Mouse (Mus musculus) testis, postnatal 14 days (tissue): ENCODE results near the gene Gm10358.
"Not testable (repeated sequence)": the region's sequence is repeated elsewhere in the genome, so short reads cannot be mapped to it uniquely, and the experiment has no call there.

Experiments used
- DNase-seq: peaks from one replicate; pipeline ENCODE4 v3.0.0; 2021; ENCODE audit warnings: low spot score

Gm10358 gene

DNA sequence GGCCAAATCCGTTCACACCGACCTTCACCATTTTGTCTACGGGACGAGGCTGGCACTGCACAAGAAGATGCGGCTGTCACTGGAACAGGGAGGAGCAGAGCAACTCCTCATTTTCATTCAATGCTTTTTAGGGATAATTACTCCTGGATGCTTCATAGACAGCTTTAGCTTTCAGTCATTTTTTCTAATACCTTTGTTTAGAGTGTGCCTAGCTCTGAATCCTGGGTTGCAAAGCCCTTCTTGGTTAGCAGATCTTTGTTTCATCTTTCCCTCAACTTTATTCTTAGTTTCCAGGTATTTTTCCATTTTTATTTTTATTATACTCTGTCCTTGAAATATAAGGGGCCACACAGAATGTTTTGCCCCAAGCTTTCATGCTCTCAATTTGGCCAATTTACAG, at the start of gene Gm10358:
Gene Gm10358, minus strand, starts transcription at position 101 of the 400 bp plus-strand sequence.
- no peak for DNase-seq

DNA sequence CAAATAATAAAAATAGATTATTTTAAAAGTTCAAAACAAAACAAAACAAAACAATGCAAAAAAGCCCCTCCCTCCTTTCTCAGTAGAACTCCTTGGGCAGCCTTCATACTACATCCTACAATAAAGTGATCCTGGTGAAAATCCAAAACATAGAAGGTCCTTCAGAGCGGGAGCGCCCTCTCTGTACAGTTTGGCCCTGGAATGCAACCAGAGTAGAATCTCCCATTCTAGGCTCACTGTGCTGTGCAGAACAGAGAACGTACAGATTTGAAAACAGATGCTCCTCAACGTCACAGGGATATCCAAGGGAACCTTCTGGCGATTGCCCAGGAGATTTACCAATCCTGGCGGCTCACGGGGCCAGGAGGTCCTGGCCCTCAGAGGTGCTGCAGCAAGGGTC, 42.0 kb upstream of the Gm10358 start, which contains the start of gene Iqcm:
Gene Iqcm, plus strand, starts transcription at position 301 of the 400 bp plus-strand sequence.
- DNase-seq: no peak

GRCm38 (mm10) chr8:75415696-75416095, 9.3 kb upstream of the Gm10358 start:
- DNase-seq: not testable (repeated sequence)

GRCm38 (mm10) chr8:75384770-75385290, 21.6 kb downstream of the Gm10358 start:
- no peak for DNase-seq

DNA sequence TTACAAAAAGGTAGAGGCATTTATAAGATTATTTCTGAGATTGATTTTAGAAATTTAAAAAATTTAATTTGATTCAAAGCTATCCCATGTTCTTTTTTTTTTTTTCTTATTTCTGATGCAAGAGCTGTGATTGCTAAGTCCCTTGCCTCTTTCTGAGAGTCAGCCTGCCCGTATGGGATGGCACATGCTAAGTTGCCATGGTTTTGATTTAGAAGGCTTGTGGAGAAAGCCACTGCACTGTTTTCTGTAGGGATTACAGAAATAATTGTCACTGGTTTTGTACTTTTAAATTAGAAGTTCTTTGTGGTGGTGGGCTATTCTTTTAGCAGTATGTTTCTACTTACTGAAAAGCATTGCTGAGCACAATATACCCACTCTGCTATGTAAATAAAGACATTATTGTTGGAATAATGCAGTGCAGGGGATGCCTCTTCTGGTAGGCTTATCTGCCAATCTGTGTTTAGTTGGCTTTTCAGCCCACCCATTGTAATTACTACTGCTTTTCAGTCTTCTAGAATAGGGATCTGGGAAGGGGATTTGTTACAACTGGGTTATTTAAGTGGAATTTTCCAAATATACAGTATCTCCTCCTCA, 30.8 kb downstream of the Gm10358 start:
- no peak for DNase-seq

- DNase-seq: no peak
Observed at GRCm38 (mm10) chr8:75372006-75372405, 34.4 kb downstream of the Gm10358 start.
